Mouse (Mus musculus) neural tube, embryonic 11.5 days (tissue): Measurements from ENCODE around the gene Ipmk. TPM values are rescaled to one million over a fixed set of nuclear protein-coding genes. Genes with fewer than 3 reads are reported as not detected.

ENCODE experiments used
- ATAC-seq: fragments of 200-750 bp; cut with Nextera tagmentation; 2 replicates; pipeline ENCODE4 v1.8.0; 2017; ENCODE audit warnings: moderate number of reproducible peaks, mild to moderate bottlenecking, moderate TSS enrichment, moderate library complexity; ENCODE audit not compliant: insufficient read depth, low FRiP score, low TSS enrichment
- DNase-seq: peaks from one replicate; pipeline ENCODE4 v3.0.0-alpha.2; 2015; ENCODE audit warnings: low spot score
- H3K27ac ChIP-seq: fragments of 300-500 bp; sonication (generic); 2 replicates; pipeline ENCODE4 v1.5.1; 2014; ENCODE audit warnings: low read depth, mild to moderate bottlenecking, low read length
- H3K27me3 ChIP-seq: fragments of 300-500 bp; sonication (generic); 2 replicates; pipeline ENCODE4 v1.6.1; 2014; ENCODE audit warnings: mild to moderate bottlenecking, low read length, mixed read lengths; ENCODE audit not compliant: control insufficient read depth, insufficient read depth
- H3K36me3 ChIP-seq: fragments of 300-500 bp; sonication (generic); 2 replicates; pipeline ENCODE4 v1.6.1; 2014; ENCODE audit warnings: mild to moderate bottlenecking, low read length, moderate library complexity, mixed read lengths; ENCODE audit not compliant: control insufficient read depth, insufficient read depth
- H3K4me1 ChIP-seq: fragments of 300-500 bp; sonication (generic); 2 replicates; pipeline ENCODE4 v1.6.1; 2014; ENCODE audit warnings: low read length, mixed read lengths; ENCODE audit not compliant: control insufficient read depth, insufficient read depth
- H3K4me2 ChIP-seq: fragments of 300-500 bp; sonication (generic); 2 replicates; pipeline ENCODE4 v1.6.1; 2014; ENCODE audit warnings: low read depth, mild to moderate bottlenecking, moderate library complexity
- H3K4me3 ChIP-seq: fragments of 300-500 bp; sonication (generic); 2 replicates; pipeline ENCODE4 v1.5.1; 2014; ENCODE audit warnings: low read depth, low read length
- H3K9ac ChIP-seq: fragments of 300-500 bp; sonication (generic); 2 replicates; pipeline ENCODE4 v1.6.1; 2014; ENCODE audit warnings: mild to moderate bottlenecking, low read length
- H3K9me3 ChIP-seq: fragments of 300-500 bp; sonication (generic); 2 replicates; pipeline ENCODE4 v1.6.1; 2016; ENCODE audit warnings: low read length; ENCODE audit not compliant: control insufficient read depth
- WGBS: fragments of 180-500 bp; shearing (Covaris S2); extraction: QIAGEN DNeasy Blood & Tissue Kit; methylation state at CpG from one replicate; pipeline ENCODE4 v1.1.7; 2014; 5-methylcytosine and 5-hydroxymethylcytosine counted together
- polyA plus RNA-seq: library from polyadenylated mRNA; unstranded; fragments of >200 nt; fragmentation: Nextera tagmentation; extraction: Ambion mirVana; gene quantifications from 2 replicates; pipeline ENCODE4 v1.2.1, GENCODE M21; 2014

The Ipmk gene
- polyA plus RNA-seq, 1 experiment from 2014 or later: 23.6 TPM

GRCm38 (mm10) chr10:71469751-71470150 is 122.2 kb downstream of the Ipmk start:
- H3K27ac ChIP-seq: no peak overlapping the region
- H3K9ac ChIP-seq: no peak overlapping the region
- H3K27me3 ChIP-seq: no peaks in the 10 kb centered on the region
- no peak for ATAC-seq
- H3K4me3 ChIP-seq: no peak overlapping the region
- 83% methylated on average over 13 of the region's 13 CpGs for WGBS
- no peaks in the 10 kb centered on the region for H3K36me3 ChIP-seq
- no peak for DNase-seq
- no peak overlapping the region for H3K4me2 ChIP-seq
- no peaks in the 10 kb centered on the region for H3K9me3 ChIP-seq
- no peaks in the 10 kb centered on the region for H3K4me1 ChIP-seq

- WGBS: 87% methylated on average over 6 of the region's 6 CpGs
- ATAC-seq: no peak
- no peaks in the 10 kb centered on the region for H3K4me1 ChIP-seq
- no peaks in the 10 kb centered on the region for H3K27me3 ChIP-seq
- H3K9ac ChIP-seq: no peak overlapping the region
- H3K4me2 ChIP-seq: no peak overlapping the region
- H3K4me3 ChIP-seq: no peak overlapping the region
- H3K27ac ChIP-seq: no peak overlapping the region
- no peaks in the 10 kb centered on the region for H3K9me3 ChIP-seq
- no peak for DNase-seq
- H3K36me3 ChIP-seq: no peaks in the 10 kb centered on the region
Observed at GRCm38 (mm10) chr10:71472033-71472432, 124.5 kb downstream of the Ipmk start.

- Histone ChIP-seq H3K4me3 (no peak overlapping the region), H3K4me1 (no peaks in the 10 kb centered on the region), H3K36me3 (no peaks in the 10 kb centered on the region), H3K9me3 (no peaks in the 10 kb centered on the region), H3K27me3 (no peaks in the 10 kb centered on the region), H3K27ac (no peak overlapping the region), H3K9ac (no peak overlapping the region), H3K4me2 (no peak overlapping the region)
- 85% methylated on average over 13 of the region's 13 CpGs for WGBS
- ATAC-seq (no peak), DNase-seq (no peak)
Observed at GRCm38 (mm10) chr10:71473590-71473989, 126.0 kb downstream of the Ipmk start.

- H3K27me3 ChIP-seq: no peaks in the 10 kb centered on the region
- DNase-seq (no peak), ATAC-seq (no peak)
- WGBS: 71% methylated on average over 8 of the region's 8 CpGs
- H3K4me1 ChIP-seq: no peaks in the 10 kb centered on the region
- H3K9me3 ChIP-seq: no peaks in the 10 kb centered on the region
- H3K9ac ChIP-seq: no peak overlapping the region
- no peak overlapping the region for H3K4me2 ChIP-seq
- H3K27ac ChIP-seq: no peak overlapping the region
- no peaks in the 10 kb centered on the region for H3K36me3 ChIP-seq
- no peak overlapping the region for H3K4me3 ChIP-seq
Observed at GRCm38 (mm10) chr10:71476471-71477080, 129.0 kb downstream of the Ipmk start.

- Histone ChIP-seq H3K4me3 (no peak overlapping the region), H3K27ac (no peak overlapping the region), H3K4me2 (no peak overlapping the region), H3K27me3 (no peaks in the 10 kb centered on the region), H3K36me3 (no peaks in the 10 kb centered on the region), H3K9me3 (no peaks in the 10 kb centered on the region), H3K4me1 (no peaks in the 10 kb centered on the region), H3K9ac (no peak overlapping the region)
- DNase-seq: no peak
- 68% methylated on average over 4 of the region's 4 CpGs for WGBS
- no peak for ATAC-seq
Observed at GRCm38 (mm10) chr10:71477147-71477546, 129.6 kb downstream of the Ipmk start.

GRCm38 (mm10) chr10:71479700-71480325 is 132.2 kb downstream of the Ipmk start:
- no peak overlapping the region for H3K9ac ChIP-seq
- no peaks in the 10 kb centered on the region for H3K27me3 ChIP-seq
- H3K9me3 ChIP-seq: no peaks in the 10 kb centered on the region
- whole genome bisulfite sequencing: 11% methylated on average over 8 of the region's 8 CpGs
- peak; percentile 51; the same call in 1 of the 2 replicates for ATAC-seq
- H3K27ac ChIP-seq: no peak overlapping the region
- no peaks in the 10 kb centered on the region for H3K4me1 ChIP-seq
- H3K36me3 ChIP-seq: no peaks in the 10 kb centered on the region
- DNase-seq: peak; percentile 78
- no peak overlapping the region for H3K4me3 ChIP-seq
- no peak overlapping the region for H3K4me2 ChIP-seq

Other genes starting within 250 kb of the Ipmk start
- gene Bicc1, start 188.1 kb upstream of the Ipmk start, polyA plus RNA-seq: 8.5 and 9.0 TPM in 2 replicates
- 75.5 and 80.6 TPM in 2 replicates for gene Tfam, start 109.5 kb upstream of the Ipmk start, polyA plus RNA-seq
- gene Ube2d1, start 62.5 kb upstream of the Ipmk start, polyA plus RNA-seq: 195 and 199 TPM in 2 replicates
- gene Cisd1, start 2.8 kb upstream of the Ipmk start, polyA plus RNA-seq: 137 TPM in 2 replicates